Mouse (Mus musculus) brain, adult 10 weeks (tissue): Measurements from ENCODE around the gene Vamp9. TPM values are rescaled to one million over a fixed set of nuclear protein-coding genes. Genes with fewer than 3 reads are reported as not detected.

Experiments
- polyA plus RNA-seq: library from polyadenylated mRNA; stranded (reverse); fragments of 350-450 nt; fragmentation: Illumina TruSeq; extraction: RNeasy Lipid Tissue Mini Kit (QIAGEN cat#74804); gene quantifications from one replicate; pipeline ENCODE4 v1.2.3, GENCODE M21; 2015; ENCODE audit warnings: low read depth, low replicate concordance

Vamp9 gene
- not detected for polyA plus RNA-seq

DNA sequence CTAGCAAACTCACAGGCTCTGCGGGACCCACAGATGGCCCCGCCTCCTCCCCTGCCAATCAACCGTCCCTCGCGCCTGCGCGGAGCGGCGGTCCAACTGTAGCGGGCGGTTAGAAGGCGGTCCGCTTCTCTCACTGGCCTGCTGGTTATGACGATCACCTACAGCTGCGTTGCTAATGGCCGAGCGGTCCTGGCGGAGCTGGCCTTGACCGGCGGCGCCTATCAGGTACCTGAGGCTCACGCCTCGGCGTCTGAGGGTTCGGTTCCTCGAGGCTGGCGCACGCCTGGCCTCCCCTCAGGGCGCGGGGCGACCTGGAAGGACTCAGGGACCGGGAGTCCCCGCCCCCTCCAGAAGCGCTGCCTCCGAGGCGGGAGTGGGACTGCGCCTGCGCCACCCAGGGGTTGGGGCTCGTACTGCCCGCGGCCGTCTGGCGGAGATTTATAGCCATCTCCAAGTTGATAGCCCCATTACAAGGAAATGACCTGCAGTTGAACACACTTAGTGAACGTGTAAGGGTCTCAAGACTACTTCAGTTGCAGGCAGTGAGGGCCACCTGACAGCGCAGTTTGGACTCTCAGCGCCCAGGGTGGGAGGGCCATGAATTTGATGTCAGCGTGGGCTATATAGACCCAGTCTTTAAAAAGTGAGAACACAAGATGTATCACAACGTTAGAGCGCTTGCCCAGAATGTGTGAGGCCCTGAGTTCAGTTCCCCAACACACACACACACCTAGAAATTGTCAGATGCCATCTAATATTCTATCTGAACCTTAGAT lies at the start of gene Vamp9:
TSS of gene Vamp9 (plus strand) at position 74 of the 776 bp plus-strand sequence.

DNA sequence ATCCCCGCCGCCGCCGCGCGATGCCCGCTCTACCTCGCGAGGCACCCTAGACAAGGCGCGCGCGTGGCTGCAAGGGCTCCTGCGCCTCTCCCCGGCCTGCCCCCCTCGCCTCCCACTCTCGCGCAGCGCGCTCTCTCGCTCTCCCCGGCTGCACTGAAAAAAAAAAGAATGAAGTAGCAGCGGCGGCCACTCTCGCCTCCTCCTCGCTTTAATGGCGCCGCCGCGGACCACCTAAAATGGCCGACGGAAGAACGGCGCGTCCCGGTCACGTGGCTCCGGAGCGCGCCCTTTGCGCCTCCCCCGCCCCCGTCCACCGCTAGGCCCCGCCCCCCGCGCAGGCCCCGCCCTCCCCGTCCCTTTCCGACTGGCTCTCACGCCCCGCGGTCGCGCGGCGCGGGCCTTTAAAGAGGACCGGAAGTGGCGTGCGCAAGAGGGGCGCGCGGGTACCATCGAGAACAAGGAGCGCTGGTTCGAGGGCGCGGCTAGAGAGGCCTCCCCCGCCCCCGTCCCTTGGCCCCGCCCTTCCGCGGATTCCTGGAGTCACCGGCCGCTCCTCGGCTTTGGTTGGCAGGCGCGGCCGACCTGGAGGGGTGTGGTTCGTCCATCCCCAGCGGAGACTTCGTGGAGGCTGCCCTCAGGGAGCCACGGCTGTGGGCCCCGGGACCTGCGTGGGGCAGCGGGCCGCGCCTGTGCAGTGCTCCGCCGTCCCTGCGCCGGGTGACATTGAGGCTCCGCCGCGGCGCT lies 72.8 kb downstream of the Vamp9 start, which contains the start of the genes Hnrnpd and 4930524J08Rik:
TSS of gene Hnrnpd (minus strand) at position 240 of the 744 bp plus-strand sequence.
TSS of gene 4930524J08Rik (plus strand) at position 363 of the 744 bp plus-strand sequence.

Other genes starting within 250 kb of the Vamp9 start
- 49.7 TPM for gene Rasgef1b, start 177.2 kb upstream of the Vamp9 start, polyA plus RNA-seq
- 146 TPM for gene Hnrnpd, start 72.7 kb downstream of the Vamp9 start, polyA plus RNA-seq
- gene 4930524J08Rik, start 72.8 kb downstream of the Vamp9 start, polyA plus RNA-seq: 1.9 TPM
- gene Hnrnpdl, start 133.4 kb downstream of the Vamp9 start, polyA plus RNA-seq: 204 TPM
- gene Enoph1, start 133.7 kb downstream of the Vamp9 start, polyA plus RNA-seq: 60.1 TPM